Mouse (Mus musculus) adrenal gland, adult (tissue): Measurements from ENCODE around the gene Gfra1.

ENCODE experiments used
- DNase-seq, 2 experiments: peaks; one replicate each; pipeline ENCODE4 v3.0.0; 2022 to 2023; ENCODE audit warnings: low spot score in 1 of 2; ENCODE audit not compliant: inconsistent age in 2 of 2

Gfra1 gene

DNA sequence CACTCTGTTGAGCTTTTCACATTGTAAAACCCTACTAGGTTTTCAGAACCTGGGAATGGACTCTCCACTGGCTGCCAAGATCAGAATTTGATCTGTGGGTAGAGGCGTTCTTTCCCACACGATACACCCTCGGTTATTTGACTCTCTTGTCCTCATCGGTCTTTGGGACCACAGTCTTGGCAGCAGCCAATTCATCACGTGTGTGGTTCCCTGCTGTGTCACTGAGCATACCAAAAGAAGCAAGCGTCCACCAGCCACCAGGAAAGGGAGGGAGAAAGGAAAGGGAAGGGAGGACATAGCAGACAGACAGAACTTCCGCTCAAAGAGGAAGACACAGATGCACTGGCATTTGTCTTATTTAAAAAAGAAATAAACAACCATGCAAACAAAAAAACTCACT is 189.1 kb downstream of the Gfra1 start:
- no peak for DNase-seq

DNA sequence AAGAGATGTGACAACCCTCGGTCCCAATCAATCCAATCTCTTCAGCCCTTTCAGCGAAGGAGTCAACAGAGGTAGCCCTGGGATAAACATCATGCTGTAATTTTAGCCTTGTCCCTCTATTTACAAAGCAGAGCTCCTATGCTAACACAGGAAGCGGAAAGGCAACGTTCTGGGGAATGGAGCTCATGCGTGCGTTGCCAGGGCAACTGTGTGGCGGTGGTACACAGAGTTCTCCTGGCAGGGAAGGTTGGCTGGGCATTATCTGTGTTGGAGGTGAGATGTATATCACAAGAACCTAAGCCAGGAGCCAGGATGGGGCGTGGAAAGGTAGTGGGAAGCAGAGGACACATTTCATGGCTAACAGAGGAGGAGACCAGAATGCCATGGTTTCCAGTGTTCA is 194.8 kb downstream of the Gfra1 start:
- DNase-seq = no peak

GRCm38 (mm10) chr19:58259250-58259649 is 196.5 kb downstream of the Gfra1 start:
- no peak for DNase-seq

- DNase-seq = no peak
These were observed 199.2 kb downstream of the Gfra1 start for GRCm38 (mm10) chr19:58256485-58256884.

DNA sequence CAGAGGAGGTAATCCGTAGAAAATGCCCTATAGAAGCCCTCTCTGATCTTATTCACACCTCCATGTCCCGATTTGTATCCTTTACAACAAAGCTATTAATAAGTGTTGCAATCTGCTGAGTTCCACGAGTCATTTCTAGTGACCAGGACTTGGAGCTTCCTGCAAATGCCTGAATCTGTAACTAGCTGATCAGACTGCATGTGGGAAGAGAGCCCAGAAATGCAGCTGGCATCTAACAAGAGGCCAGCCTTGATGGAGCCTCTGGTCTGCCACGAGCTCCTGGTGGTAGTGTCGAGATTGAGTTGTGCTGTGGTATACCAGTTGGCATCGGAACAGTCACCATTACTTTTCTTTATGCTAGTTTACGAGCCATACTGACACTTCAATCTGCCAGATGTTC is 200.3 kb downstream of the Gfra1 start:
- DNase-seq = no peak

- no peak for DNase-seq
These were observed 201.5 kb downstream of the Gfra1 start for GRCm38 (mm10) chr19:58254172-58254571.

- no peak for DNase-seq
These were observed 204.0 kb downstream of the Gfra1 start for GRCm38 (mm10) chr19:58251698-58252097.

GRCm38 (mm10) chr19:58251095-58251494 is 204.6 kb downstream of the Gfra1 start:
- no peak for DNase-seq

GRCm38 (mm10) chr19:58250237-58250636 is 205.5 kb downstream of the Gfra1 start:
- DNase-seq = no peak

- peak in 1 of 2 experiments; percentile 24 for DNase-seq
These were observed 211.6 kb downstream of the Gfra1 start for GRCm38 (mm10) chr19:58244148-58244547.

DNA sequence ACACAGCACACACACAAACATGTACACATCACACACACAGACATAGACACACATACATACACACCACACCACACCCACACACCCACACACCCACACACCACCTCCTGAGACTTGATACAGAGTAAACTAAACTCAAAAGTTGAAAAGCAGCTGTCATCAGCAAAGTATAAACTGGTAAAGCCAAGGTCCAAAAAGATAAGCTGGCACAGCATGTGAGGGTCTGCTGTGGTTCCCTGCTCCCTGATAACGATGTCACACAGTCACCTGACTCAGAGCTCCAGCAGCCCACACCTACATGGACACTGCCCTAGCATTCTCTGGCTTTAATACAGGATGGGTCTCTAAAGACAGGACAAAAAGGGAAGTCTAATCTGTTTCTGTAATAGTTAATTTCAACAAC is 212.1 kb downstream of the Gfra1 start:
- no peak for DNase-seq

DNA sequence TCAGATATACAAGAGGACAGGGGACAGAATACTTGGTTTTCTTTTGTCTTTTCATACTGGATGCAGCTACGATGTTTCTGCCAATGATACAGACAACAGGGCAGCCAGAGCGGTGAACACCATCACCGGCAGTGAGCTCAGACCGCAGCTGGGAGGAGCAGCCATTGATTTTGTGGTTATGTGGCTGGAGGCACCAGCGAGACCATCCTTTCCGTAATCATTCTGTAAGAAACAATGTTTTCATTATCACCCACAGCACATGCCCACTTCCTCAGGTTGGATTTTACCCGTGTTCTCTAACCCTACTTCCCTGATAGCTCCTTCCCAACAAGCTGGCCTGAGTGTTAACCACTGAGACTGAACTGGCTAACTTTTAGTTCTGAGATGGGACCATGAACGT is 217.4 kb downstream of the Gfra1 start:
- no peak for DNase-seq

DNA sequence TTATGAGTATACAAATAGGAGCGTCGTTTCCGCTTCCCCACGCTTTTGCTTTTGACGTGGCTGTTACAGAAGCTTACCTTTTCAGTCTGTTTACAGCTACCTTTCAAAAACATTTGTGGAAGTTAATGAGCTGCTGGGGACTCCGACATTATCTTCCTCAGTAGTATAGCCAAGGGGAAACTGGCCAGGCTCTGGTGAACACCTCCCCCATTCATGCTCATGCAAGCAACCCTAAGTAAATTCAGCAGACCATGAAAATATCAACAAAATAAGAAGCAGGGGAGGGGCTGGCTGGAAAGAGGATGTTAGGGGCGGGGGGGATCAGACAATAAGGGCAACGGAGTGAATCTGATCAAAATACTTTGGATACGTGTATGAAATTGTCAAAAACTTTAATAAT is 228.0 kb downstream of the Gfra1 start:
- no peak for DNase-seq

- DNase-seq = no peak
These were observed 228.8 kb downstream of the Gfra1 start for GRCm38 (mm10) chr19:58226882-58227281.

GRCm38 (mm10) chr19:58220061-58220831 is 235.5 kb downstream of the Gfra1 start:
- no peak for DNase-seq

- DNase-seq = no peak
These were observed 238.1 kb downstream of the Gfra1 start for GRCm38 (mm10) chr19:58217591-58217990.

- DNase-seq = no peak
These were observed 249.1 kb downstream of the Gfra1 start for GRCm38 (mm10) chr19:58206496-58207044.

DNA sequence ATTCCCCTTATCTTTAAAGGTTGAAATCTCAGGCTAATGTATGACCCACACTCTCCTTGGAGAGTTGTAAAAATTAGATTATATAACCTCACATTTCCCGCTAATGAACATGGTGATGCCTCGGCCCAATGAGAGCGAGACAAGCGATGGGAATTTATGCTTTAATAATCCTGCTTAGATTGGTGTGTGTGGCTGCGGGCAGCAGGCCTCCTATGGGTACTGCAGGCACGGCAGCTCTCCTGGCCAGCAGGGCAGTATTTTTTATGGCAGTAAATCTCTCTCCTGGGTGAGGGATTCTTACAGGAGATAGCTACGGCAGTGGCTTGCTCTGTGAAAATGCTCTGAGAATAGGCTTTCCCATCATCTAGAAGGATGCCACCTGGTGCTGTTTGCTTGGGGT is 250.2 kb downstream of the Gfra1 start:
- no peak for DNase-seq

GRCm38 (mm10) chr19:58202627-58203026 is 253.1 kb downstream of the Gfra1 start:
- no peak for DNase-seq

DNA sequence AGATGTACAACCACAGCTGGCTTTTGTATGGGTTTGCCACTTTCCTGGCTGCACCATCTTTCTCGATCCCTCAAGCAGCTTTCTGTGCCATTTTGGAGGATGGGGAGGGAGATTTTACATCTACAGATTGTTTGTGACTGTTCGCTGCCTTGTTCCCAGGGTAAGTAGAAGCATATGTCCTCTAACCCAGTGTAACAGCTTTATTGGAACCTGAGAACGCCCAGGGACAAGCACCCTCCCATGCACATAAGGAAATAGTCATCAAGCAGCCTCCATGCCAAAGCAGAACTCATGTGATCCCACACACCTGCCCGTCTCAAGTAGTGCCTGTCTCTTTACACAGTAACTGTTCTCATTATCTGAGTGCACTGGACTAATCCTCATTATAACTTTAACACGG is 256.0 kb downstream of the Gfra1 start:
- no peak for DNase-seq

DNA sequence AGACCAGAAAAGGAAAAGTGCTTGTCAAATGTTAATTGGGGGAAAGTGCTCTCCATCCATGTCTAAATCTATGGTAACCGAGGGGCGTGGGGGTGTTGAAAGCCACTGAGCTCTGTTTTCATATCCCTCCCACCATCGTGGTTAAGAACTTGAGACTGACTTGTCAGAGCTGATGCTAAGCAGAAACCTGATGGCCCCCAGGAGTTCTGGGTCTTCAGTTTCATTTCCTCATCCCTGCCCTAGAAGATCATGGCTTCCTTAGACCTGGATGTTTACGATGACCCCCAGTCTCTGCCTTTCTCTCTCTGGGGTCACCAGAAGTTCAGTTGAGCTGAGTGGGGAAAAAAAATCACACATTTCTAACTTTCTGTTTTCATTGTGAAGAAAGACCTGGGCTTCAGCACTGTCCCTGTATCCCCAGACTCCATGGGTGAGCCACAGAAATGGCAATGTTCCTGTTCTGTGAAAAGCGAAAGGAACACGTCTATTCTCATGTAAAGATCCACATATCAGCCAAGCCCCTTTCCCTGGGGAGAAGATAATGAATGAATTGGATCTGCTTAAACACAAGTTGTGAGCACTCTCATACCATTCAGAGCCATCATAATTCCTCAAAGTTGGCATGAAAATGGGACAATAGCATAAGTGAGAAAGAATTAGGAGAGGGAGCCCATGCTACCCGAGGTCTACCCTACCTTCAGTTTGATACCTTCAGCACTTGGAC is 261.8 kb downstream of the Gfra1 start:
- no peak for DNase-seq

GRCm38 (mm10) chr19:58190947-58191346 is 264.8 kb downstream of the Gfra1 start:
- DNase-seq = no peak
